Mouse (Mus musculus): ENCODE data around the gene Washc1. TPM values are rescaled to one million over a fixed set of nuclear protein-coding genes. Genes with fewer than 3 reads are reported as not detected.

Gene Washc1
- polyA plus RNA-seq, 1 experiment: 47.4 TPM

DNA sequence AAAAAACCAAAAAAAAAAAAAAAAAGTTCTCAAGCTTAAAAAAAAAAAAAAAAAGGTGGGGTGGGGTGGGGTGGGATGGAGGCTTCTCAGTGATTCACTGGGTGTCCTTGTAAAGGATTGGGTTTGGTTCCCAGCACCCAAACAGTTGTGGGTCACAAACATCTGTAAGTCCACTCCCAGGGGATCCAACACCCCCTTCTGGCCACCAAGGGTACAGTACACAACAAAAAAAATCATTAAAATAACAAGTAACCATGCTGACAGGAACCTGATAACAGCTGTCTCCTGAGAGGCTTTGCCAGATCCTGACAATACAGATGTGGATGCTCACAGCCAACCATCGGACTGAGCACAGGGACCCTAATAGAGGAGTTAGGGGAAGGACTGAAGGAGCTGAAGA lies 26.9 kb upstream of the Washc1 start:
- Histone ChIP-seq H3K27ac (ENCODE audit: control insufficient read depth, insufficient read depth, low read depth, low read length, poor library complexity) (no peak overlapping the region), H3K4me1 (ENCODE audit: control insufficient read depth, insufficient read depth, low read length) (no peaks in the 10 kb centered on the region), H3K4me3 (replicated peaks; ENCODE audit: control insufficient read depth, low read depth, low read length) (no peak overlapping the region)
- no peak for TF ChIP-seq CTCF (IDR thresholded peaks at IDR 0.05; ENCODE audit: control insufficient read depth, insufficient read depth, low read length)
- no peak for TF ChIP-seq POLR2A (IDR thresholded peaks at IDR 0.05; ENCODE audit: borderline replicate concordance, control insufficient read depth, low read depth, low read length)
- WGBS: 76% methylated on average over 1 of the region's 1 CpGs

- TF ChIP-seq CTCF (IDR thresholded peaks at IDR 0.05; ENCODE audit: control insufficient read depth, insufficient read depth, low read length) (no peak), POLR2A (IDR thresholded peaks at IDR 0.05; ENCODE audit: borderline replicate concordance, control insufficient read depth, low read depth, low read length) (no peak)
- 100% methylated on average over 1 of the region's 1 CpGs for WGBS
Measured at GRCm38 (mm10) chr17:66085038-66085437, 26.3 kb upstream of the Washc1 start.

GRCm38 (mm10) chr17:66090251-66090650 lies 21.1 kb upstream of the Washc1 start:
- Histone ChIP-seq H3K4me1 (ENCODE audit: control insufficient read depth, insufficient read depth, low read length) (no peaks in the 10 kb centered on the region), H3K27ac (ENCODE audit: control insufficient read depth, insufficient read depth, low read depth, low read length, poor library complexity) (no peak overlapping the region), H3K4me3 (replicated peaks; ENCODE audit: control insufficient read depth, low read depth, low read length) (no peak overlapping the region)
- no peak for TF ChIP-seq POLR2A (IDR thresholded peaks at IDR 0.05; ENCODE audit: borderline replicate concordance, control insufficient read depth, low read depth, low read length)
- TF ChIP-seq CTCF (IDR thresholded peaks at IDR 0.05; ENCODE audit: control insufficient read depth, insufficient read depth, low read length): no peak

More at GRCm38 (mm10) chr17:66085038-66085437, 26.3 kb upstream of the Washc1 start:
- no peak overlapping the region for H3K4me3 ChIP-seq (replicated peaks; ENCODE audit: control insufficient read depth, low read depth, low read length)
- no peak overlapping the region for H3K27ac ChIP-seq (ENCODE audit: control insufficient read depth, insufficient read depth, low read depth, low read length, poor library complexity)
- no peaks in the 10 kb centered on the region for H3K4me1 ChIP-seq (ENCODE audit: control insufficient read depth, insufficient read depth, low read length)

- no peak overlapping the region for H3K27ac ChIP-seq (ENCODE audit: control insufficient read depth, insufficient read depth, low read depth, low read length, poor library complexity)
- 83% methylated on average over 2 of the region's 2 CpGs for WGBS
Measured at GRCm38 (mm10) chr17:66091392-66091791, 20.0 kb upstream of the Washc1 start.

DNA sequence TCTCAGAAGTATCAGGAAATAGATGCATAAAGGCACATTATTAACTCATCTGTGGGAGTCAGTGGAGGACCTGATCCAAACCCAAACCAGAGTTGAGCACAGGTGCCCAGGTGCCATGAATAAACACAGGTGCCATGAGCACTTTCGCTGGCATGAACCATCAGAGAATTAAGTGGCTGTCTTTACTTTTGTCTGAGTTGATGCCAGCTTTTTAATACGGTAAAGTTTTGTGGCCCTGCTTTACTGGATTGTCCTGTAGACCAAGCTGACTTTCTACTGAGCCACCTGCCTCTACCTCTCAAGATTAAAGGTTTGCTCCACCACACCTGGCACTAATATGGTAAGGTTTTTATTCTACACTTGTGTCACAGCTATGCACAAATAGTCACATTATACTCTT lies 19.3 kb upstream of the Washc1 start:
- TF ChIP-seq POLR2A (IDR thresholded peaks at IDR 0.05; ENCODE audit: borderline replicate concordance, control insufficient read depth, low read depth, low read length) (no peak), CTCF (IDR thresholded peaks at IDR 0.05; ENCODE audit: control insufficient read depth, insufficient read depth, low read length) (no peak)
- 90% methylated on average over 2 of the region's 2 CpGs for WGBS

More at GRCm38 (mm10) chr17:66091392-66091791, 20.0 kb upstream of the Washc1 start:
- H3K4me3 ChIP-seq (replicated peaks; ENCODE audit: control insufficient read depth, low read depth, low read length): no peak overlapping the region
- no peak for TF ChIP-seq POLR2A (IDR thresholded peaks at IDR 0.05; ENCODE audit: borderline replicate concordance, control insufficient read depth, low read depth, low read length)
- no peak for TF ChIP-seq CTCF (IDR thresholded peaks at IDR 0.05; ENCODE audit: control insufficient read depth, insufficient read depth, low read length)
- H3K4me1 ChIP-seq (ENCODE audit: control insufficient read depth, insufficient read depth, low read length): no peaks in the 10 kb centered on the region

DNA sequence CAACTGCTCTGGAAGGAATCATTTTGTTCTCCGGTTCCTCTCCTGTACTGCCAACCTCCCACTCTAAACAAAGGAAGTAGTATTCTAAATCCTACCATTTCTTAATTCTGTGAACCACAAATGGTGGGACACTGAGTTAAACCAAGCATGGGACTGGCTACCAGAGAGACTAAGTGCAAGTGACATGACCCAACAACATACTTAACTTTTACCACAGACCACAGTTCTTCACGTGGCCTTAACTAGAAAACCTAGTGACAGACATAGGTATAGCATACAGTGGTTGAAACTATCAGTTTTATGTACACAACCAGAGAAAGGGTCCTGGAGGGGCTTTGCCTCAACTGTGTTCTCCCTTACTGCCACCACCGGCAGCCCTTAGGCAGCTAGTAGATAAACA lies 18.7 kb upstream of the Washc1 start:
- Histone ChIP-seq H3K4me3 (replicated peaks; ENCODE audit: control insufficient read depth, low read depth, low read length) (no peak overlapping the region), H3K27ac (ENCODE audit: control insufficient read depth, insufficient read depth, low read depth, low read length, poor library complexity) (no peak overlapping the region), H3K4me1 (ENCODE audit: control insufficient read depth, insufficient read depth, low read length) (no peaks in the 10 kb centered on the region)
- no peak for TF ChIP-seq POLR2A (IDR thresholded peaks at IDR 0.05; ENCODE audit: borderline replicate concordance, control insufficient read depth, low read depth, low read length)
- no peak for TF ChIP-seq CTCF (IDR thresholded peaks at IDR 0.05; ENCODE audit: control insufficient read depth, insufficient read depth, low read length)
- WGBS: 64% methylated on average over 3 of the region's 3 CpGs

More for the DNA sequence above, 19.3 kb upstream of the Washc1 start:
- H3K4me3 ChIP-seq (replicated peaks; ENCODE audit: control insufficient read depth, low read depth, low read length): no peak overlapping the region
- no peaks in the 10 kb centered on the region for H3K4me1 ChIP-seq (ENCODE audit: control insufficient read depth, insufficient read depth, low read length)
- H3K27ac ChIP-seq (ENCODE audit: control insufficient read depth, insufficient read depth, low read depth, low read length, poor library complexity): no peak overlapping the region

- peaks cover 1% of the 10 kb centered on the region; the same call in 1 of the 2 replicates for H3K4me1 ChIP-seq (ENCODE audit: control insufficient read depth, insufficient read depth, low read length)
- under 1% methylated on average over 41 of the region's 41 CpGs for WGBS
- no peak for TF ChIP-seq POLR2A (IDR thresholded peaks at IDR 0.05; ENCODE audit: borderline replicate concordance, control insufficient read depth, low read depth, low read length)
- no peak for TF ChIP-seq CTCF (IDR thresholded peaks at IDR 0.05; ENCODE audit: control insufficient read depth, insufficient read depth, low read length)
Measured at GRCm38 (mm10) chr17:66100566-66101379, 10.6 kb upstream of the Washc1 start.

GRCm38 (mm10) chr17:66101380-66102330 lies 9.7 kb upstream of the Washc1 start, which contains the start of gene Ndufv2:
Gene Ndufv2 (minus strand): TSS chr17:66101559.
- under 1% methylated on average over 67 of the region's 67 CpGs for WGBS

More at GRCm38 (mm10) chr17:66100566-66101379, 10.6 kb upstream of the Washc1 start:
- Histone ChIP-seq H3K4me3 (replicated peaks; ENCODE audit: control insufficient read depth, low read depth, low read length) (peak overlapping the region; percentile 94), H3K27ac (ENCODE audit: control insufficient read depth, insufficient read depth, low read depth, low read length, poor library complexity) (peak overlapping the region; percentile 96)

More at GRCm38 (mm10) chr17:66101380-66102330, 9.7 kb upstream of the Washc1 start, which contains the start of gene Ndufv2:
- TF ChIP-seq POLR2A (IDR thresholded peaks at IDR 0.05; ENCODE audit: borderline replicate concordance, control insufficient read depth, low read depth, low read length): peak; percentile 79
- peak; percentile 60 for TF ChIP-seq CTCF (IDR thresholded peaks at IDR 0.05; ENCODE audit: control insufficient read depth, insufficient read depth, low read length)
- H3K27ac ChIP-seq (ENCODE audit: control insufficient read depth, insufficient read depth, low read depth, low read length, poor library complexity): peak within 1 kb of the TSS; percentile 96
- peak within 1 kb of the TSS; percentile 94 for H3K4me3 ChIP-seq (replicated peaks; ENCODE audit: control insufficient read depth, low read depth, low read length)
- peaks cover 1% of the 10 kb centered on the region; the same call in 1 of the 2 replicates for H3K4me1 ChIP-seq (ENCODE audit: control insufficient read depth, insufficient read depth, low read length)
